Mouse (Mus musculus): Measurements from ENCODE around the gene Wdr18.

The Wdr18 gene

GRCm38 (mm10) chr10:79927324-79928029 lies 32.5 kb upstream of the Wdr18 start:
- DNase-seq (ENCODE audit: low spot score) = peak; percentile 39

DNA sequence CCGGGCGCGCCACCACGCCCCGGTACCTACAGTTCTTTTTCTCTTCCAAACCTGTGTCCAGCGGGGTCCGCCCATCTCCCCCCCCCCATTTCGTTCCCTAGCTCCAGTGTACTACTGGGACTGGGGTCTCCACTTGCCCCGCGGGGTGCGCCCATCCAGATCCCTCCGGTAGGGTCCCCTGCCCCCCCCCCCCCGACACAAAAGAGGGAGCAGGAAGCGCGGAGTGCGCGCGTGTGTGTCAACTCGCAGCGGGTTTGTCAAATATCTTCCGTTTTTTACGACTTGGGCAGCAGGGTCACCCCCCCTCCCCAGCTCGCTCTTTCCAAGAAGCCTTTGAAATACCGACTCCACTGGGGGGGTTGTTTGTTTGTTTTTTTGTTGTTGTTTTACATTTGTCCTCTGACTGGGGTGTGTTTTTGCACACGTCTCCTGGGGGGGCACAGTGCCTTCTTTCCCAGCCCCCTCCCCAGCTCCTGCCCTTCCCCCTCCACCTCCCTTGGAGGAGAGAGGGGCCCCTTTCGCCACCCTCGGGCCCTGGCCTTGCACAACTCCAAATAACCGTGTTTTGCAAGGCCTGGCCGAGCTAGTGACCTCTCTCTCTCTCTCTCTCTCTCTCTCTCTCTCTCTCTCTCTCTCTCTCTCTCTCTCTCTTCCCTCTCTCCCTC lies 31.8 kb upstream of the Wdr18 start:
- no peak for DNase-seq (ENCODE audit: low spot score)

GRCm38 (mm10) chr10:79928907-79929701 lies 30.8 kb upstream of the Wdr18 start:
- no peak for DNase-seq (ENCODE audit: low spot score)

GRCm38 (mm10) chr10:79929967-79930825 lies 29.8 kb upstream of the Wdr18 start:
- no peak for DNase-seq (ENCODE audit: low spot score)

DNA sequence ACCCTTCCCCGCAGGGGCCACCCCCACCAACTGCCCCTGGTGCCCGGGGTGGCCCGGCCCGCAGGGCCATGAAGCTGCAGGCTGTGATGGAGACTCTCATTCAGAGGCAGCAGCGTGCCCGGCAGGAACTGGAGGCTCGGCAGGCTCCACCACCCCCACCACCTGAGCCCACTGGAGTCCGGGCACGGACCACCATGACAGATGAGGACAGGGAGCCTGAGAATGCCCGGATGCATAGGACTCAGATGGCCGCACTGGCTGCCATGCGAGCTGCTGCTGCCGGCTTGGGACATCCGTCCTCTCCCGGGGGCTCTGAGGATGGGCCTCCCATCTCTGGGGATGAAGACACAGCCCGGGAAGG lies 29.1 kb upstream of the Wdr18 start:
- DNase-seq (ENCODE audit: low spot score) = no peak

DNA sequence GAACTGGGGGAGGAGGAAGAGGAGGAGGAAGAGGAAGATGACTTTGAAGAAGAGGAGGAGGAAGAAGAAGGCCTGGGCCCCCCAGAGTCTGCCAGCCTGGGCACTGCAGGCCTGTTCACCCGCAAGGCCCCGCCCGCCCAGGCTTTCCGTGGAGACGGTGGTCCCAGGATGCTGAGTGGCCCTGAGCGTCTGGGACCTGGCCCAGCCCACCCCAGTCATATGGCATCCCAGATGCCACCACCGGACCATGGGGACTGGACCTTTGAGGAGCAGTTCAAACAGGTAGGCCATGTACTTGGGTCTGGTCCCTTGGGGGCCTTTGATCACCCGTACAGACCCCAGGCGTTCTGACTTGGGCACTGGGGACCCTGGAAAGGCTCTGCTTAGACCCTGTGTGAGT lies 28.2 kb upstream of the Wdr18 start:
- DNase-seq (ENCODE audit: low spot score) = no peak

GRCm38 (mm10) chr10:79932736-79933135 lies 27.2 kb upstream of the Wdr18 start:
- no peak for DNase-seq (ENCODE audit: low spot score)

GRCm38 (mm10) chr10:79933145-79933679 lies 26.7 kb upstream of the Wdr18 start:
- DNase-seq (ENCODE audit: low spot score) = no peak

DNA sequence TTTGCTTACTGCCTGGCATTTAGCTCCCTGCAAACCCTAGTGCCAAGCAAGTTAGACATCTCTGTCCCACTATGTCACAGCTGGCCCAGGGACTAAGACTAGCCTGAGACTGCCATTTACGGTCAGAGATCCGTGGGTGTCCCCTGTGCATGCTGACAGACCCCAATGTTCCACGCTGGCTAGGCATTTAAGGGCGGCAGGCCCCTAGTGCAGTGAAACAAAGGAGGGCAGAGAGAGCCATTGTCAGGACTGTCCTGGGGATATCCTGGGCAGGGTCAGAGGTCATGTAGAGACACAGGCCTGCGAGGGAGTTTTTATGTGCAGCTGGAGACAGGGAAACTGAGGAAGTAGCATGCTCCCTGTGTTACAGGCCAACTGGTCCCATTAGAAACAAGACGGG lies 26.1 kb upstream of the Wdr18 start:
- DNase-seq (ENCODE audit: low spot score) = no peak

DNA sequence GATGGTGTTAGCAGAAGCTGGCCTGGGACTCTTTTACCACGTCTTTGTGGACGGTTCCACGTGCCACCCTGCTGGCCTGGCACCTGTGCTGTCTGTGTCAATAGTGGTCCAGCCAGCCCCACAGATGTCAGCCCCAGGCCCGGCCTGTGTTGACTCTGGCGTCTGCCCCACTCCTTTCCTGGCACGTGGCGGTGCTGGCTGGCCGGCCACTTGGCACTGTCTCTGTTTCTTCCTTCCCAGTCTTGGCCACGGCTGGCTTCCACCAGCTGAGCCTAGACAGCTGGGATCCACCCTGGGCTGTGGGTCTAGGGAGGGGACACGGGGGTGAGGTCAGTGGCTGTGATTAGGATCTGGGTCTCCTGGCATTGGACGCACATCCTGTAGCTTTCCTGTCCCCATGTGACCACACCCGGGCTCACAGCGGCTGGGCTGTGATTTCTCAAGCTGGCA lies 25.7 kb upstream of the Wdr18 start:
- no peak for DNase-seq (ENCODE audit: low spot score)

GRCm38 (mm10) chr10:79934794-79935569 lies 25.0 kb upstream of the Wdr18 start:
- no peak for DNase-seq (ENCODE audit: low spot score)

DNA sequence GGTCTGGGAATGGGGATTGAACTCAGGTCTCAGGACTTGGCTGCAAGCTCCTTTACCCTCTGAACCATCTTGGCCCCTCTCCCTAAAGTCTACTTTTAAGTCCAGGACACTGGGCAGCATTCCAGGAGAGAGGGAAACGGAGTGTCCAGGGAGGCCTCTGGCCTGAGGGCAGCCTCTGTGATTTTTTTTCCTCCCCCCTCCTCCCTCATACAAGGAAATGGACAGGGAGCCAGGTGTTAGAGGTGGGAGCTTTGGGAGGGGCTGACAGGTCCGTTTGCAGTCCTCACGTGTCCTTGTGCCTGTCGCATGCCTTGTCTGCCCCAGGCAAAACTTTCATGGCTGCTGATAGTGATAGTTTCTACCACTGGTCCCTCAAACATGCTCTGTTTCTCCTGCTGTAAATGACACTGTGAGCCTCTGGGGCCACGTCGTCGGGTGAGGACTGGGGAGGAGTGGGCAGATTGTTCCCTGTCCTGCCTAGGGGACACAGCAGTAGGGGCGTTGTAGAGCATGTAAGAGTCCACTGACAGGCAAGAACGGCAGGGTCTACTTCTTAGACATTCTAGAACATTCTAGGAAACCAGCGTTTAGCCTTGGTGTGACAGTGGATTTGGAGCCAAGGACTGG lies 23.6 kb upstream of the Wdr18 start:
- DNase-seq (ENCODE audit: low spot score) = no peak

- DNase-seq (ENCODE audit: low spot score) = no peak
These were observed 23.0 kb upstream of the Wdr18 start for GRCm38 (mm10) chr10:79936911-79937441.

DNA sequence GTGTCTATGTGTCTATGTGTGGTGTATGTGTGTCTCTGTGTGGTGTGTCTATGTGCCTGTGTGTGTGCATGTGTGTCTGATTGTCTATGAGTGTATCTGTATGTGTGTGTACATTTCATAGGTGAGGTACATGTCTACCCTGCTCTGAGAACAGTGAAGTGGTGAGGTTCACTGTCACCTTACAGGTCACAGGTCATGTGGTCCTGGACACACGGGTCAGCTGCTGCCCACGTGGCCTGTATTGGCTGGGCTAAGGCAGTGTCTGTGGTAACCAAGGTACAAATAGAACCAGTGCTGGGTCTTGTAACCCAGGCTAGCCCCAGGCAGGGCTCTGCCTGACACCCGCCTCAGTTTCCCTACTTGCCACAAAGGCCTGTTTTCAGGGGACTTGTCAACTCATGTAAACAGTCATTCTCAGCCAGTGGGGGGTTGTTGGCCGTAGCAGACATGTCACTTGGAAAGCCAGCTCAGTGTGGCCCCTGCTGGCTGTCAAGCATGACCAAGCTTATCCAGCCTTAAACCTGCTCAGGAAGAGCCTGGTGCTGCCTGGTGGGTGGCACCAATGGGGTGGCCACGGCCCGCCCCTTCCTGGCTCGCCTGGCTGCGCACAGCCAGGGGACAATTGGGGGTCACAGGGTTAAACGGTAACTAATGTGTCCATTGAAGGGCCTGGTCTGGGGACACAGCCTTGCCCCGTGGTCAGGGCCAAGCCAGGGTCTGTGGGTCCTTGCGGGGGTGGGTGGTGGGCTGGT lies 22.0 kb upstream of the Wdr18 start:
- no peak for DNase-seq (ENCODE audit: low spot score)

GRCm38 (mm10) chr10:79940749-79941148 lies 19.2 kb upstream of the Wdr18 start:
- no peak for DNase-seq (ENCODE audit: low spot score)

DNA sequence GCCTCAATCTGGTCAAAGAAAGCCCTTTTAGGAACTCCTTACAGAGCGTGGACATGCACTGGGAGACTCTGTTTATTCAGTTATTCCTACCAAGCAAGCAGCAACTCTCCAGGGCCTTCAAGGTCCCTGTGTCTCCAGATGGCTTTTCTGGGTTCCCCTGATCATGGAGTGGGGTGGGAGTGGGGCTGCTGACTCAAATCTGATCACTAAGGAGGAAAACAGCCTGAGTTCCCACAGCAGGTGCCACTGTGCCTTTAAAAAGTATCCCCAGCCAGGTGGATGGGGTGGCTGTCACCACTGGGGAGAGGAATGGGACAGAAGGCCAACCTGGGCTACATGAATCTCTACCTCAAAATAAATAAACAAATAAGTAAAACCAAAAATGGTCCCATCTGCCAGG lies 17.0 kb upstream of the Wdr18 start:
- DNase-seq (ENCODE audit: low spot score) = no peak

- DNase-seq (ENCODE audit: low spot score) = no peak
These were observed 16.5 kb upstream of the Wdr18 start for GRCm38 (mm10) chr10:79943471-79943901.

- DNase-seq (ENCODE audit: low spot score) = no peak
These were observed 14.3 kb upstream of the Wdr18 start for GRCm38 (mm10) chr10:79945507-79946234.

All from layer of hippocampus, adult 9-10 months (tissue).